Mouse (Mus musculus): ENCODE data around the gene Clec4a3. TPM values are rescaled to one million over a fixed set of nuclear protein-coding genes. Genes with fewer than 3 reads are reported as not detected.

Gene Clec4a3
- polyA plus RNA-seq (2014; fragmentation: Illumina TruSeq; extraction: RNeasy Lipid Tissue Mini Kit (QIAGEN cat#74804); ENCODE audit: low read depth, low replicate concordance): 10.1 TPM

DNA sequence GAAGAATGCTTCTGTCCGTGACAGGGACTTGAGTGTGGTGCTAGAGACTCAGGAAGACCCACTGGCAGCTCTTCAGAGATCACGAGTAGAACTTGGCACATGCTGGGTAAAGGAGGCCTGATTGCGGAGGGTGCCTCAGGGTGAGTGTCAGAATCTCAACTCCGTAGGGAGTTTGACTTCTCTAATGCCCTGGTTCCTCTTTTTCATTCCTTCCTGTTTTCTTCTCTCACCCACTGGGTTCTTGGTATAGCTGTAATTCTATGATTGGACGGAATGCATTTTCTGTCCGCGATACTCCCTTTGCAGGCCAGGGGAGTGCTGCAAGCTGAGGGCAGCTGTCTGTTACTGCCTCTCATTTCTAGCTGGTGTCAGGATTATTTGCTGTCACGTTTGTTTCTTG lies at the start of gene Clec4a3:
Gene Clec4a3, plus strand, starts transcription at position 115 of the 400 bp plus-strand sequence.

GRCm38 (mm10) chr6:122921451-122921850 lies 30.9 kb upstream of the Clec4a3 start, which contains the start of gene Clec4a1:
TSS of gene Clec4a1 (plus strand) at chr6:122921848.

DNA sequence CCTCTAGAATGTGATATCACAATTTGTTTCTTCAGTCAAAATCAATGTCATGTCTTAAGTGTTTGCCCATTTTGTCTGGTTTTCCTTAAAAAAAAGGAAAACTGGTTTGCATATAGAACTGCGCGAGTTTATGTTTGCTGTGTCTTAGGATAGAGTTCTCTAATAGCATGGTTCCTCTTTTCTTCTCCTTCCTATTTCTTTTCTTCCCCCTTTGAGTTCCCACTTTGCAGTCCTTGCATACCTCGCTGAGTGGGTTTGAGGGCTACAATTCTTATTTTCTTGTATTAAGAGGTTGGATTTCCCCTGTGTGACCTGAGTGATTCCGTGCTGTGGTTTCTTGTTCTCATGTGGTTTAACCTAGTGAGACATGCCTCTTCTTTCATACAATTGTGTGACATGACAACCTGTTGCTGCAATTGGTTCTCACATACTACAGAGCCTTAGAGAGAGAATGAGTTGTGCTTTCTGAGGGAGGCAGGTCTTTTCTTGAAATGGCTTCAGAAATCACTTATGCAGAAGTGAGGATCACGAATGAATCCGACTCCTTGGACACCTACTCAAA lies 37.6 kb downstream of the Clec4a3 start, which contains the start of gene Clec4a4:
Gene Clec4a4, plus strand, starts transcription at position 492 of the 562 bp plus-strand sequence.

Other genes starting within 250 kb of the Clec4a3 start
- 0.45 TPM for gene Nanog, start 245.0 kb upstream of the Clec4a3 start, polyA plus RNA-seq (2014; fragmentation: Illumina TruSeq; extraction: RNeasy Lipid Tissue Mini Kit (QIAGEN cat#74804); ENCODE audit: low read depth, low replicate concordance)
- 35.2 TPM for gene Slc2a3, start 150.9 kb upstream of the Clec4a3 start, polyA plus RNA-seq (2014; fragmentation: Illumina TruSeq; extraction: RNeasy Lipid Tissue Mini Kit (QIAGEN cat#74804); ENCODE audit: low read depth, low replicate concordance)
- gene Foxj2, start 132.6 kb upstream of the Clec4a3 start, polyA plus RNA-seq (2014; fragmentation: Illumina TruSeq; extraction: RNeasy Lipid Tissue Mini Kit (QIAGEN cat#74804); ENCODE audit: low read depth, low replicate concordance): 21.6 TPM
- gene C3ar1, start 96.4 kb upstream of the Clec4a3 start, polyA plus RNA-seq (2014; fragmentation: Illumina TruSeq; extraction: RNeasy Lipid Tissue Mini Kit (QIAGEN cat#74804); ENCODE audit: low read depth, low replicate concordance): 7.2 TPM
- 31.9 TPM for gene Necap1, start 78.0 kb upstream of the Clec4a3 start, polyA plus RNA-seq (2014; fragmentation: Illumina TruSeq; extraction: RNeasy Lipid Tissue Mini Kit (QIAGEN cat#74804); ENCODE audit: low read depth, low replicate concordance)
- gene Clec4a1, start 30.7 kb upstream of the Clec4a3 start, polyA plus RNA-seq (2014; fragmentation: Illumina TruSeq; extraction: RNeasy Lipid Tissue Mini Kit (QIAGEN cat#74804); ENCODE audit: low read depth, low replicate concordance): 10.0 TPM
- gene Clec4a4, start 37.9 kb downstream of the Clec4a3 start, polyA plus RNA-seq (2014; fragmentation: Illumina TruSeq; extraction: RNeasy Lipid Tissue Mini Kit (QIAGEN cat#74804); ENCODE audit: low read depth, low replicate concordance): not detected
- gene Clec4b1, start 97.4 kb downstream of the Clec4a3 start, polyA plus RNA-seq (2014; fragmentation: Illumina TruSeq; extraction: RNeasy Lipid Tissue Mini Kit (QIAGEN cat#74804); ENCODE audit: low read depth, low replicate concordance): 6.8 TPM
- gene Clec4a2, start 153.9 kb downstream of the Clec4a3 start, polyA plus RNA-seq (2014; fragmentation: Illumina TruSeq; extraction: RNeasy Lipid Tissue Mini Kit (QIAGEN cat#74804); ENCODE audit: low read depth, low replicate concordance): 9.5 TPM
- not detected for gene Clec4b2, start 220.4 kb downstream of the Clec4a3 start, polyA plus RNA-seq (2014; fragmentation: Illumina TruSeq; extraction: RNeasy Lipid Tissue Mini Kit (QIAGEN cat#74804); ENCODE audit: low read depth, low replicate concordance)